Mouse (Mus musculus) hindbrain, embryonic 10.5 days (tissue): ENCODE data around the gene Msto1. TPM values are rescaled to one million over a fixed set of nuclear protein-coding genes. Genes with fewer than 3 reads are reported as not detected.
"Not testable (repeated sequence)": the region's sequence is repeated elsewhere in the genome, so short reads cannot be mapped to it uniquely, and the experiment has no call there.

Source experiments
- DNase-seq: peaks from one replicate; pipeline ENCODE4 v3.0.0-alpha.2; 2017; ENCODE audit warnings: low spot score
- H3K27ac ChIP-seq: fragments of 300-500 bp; sonication (generic); 2 replicates; pipeline ENCODE4 v1.5.1; 2016; ENCODE audit warnings: mild to moderate bottlenecking, moderate library complexity
- H3K27me3 ChIP-seq: fragments of 300-500 bp; sonication (generic); 2 replicates; pipeline ENCODE4 v1.6.1; 2016; ENCODE audit warnings: mild to moderate bottlenecking; ENCODE audit not compliant: poor library complexity, insufficient read depth, severe bottlenecking
- H3K36me3 ChIP-seq: fragments of 300-500 bp; sonication (generic); 2 replicates; pipeline ENCODE4 v1.6.1; 2016; ENCODE audit warnings: mild to moderate bottlenecking, moderate library complexity
- H3K4me1 ChIP-seq: fragments of 300-500 bp; sonication (generic); replicated peaks from 2 replicates; pipeline ENCODE4 v1.6.1; 2016; ENCODE audit warnings: mild to moderate bottlenecking
- H3K4me3 ChIP-seq: fragments of 300-500 bp; sonication (generic); 2 replicates; pipeline ENCODE4 v1.5.1; 2016; ENCODE audit warnings: mild to moderate bottlenecking, moderate library complexity
- H3K9me3 ChIP-seq: fragments of 300-500 bp; sonication (generic); 2 replicates; pipeline ENCODE4 v1.6.1; 2016; ENCODE audit warnings: mild to moderate bottlenecking, moderate library complexity
- WGBS: fragments of 180-500 bp; shearing (Covaris S2); methylation state at CpG from one replicate; pipeline ENCODE4 v1.1.7; 2016; 5-methylcytosine and 5-hydroxymethylcytosine counted together
- polyA plus RNA-seq: library from polyadenylated mRNA; unstranded; fragments of >200 nt; fragmentation: Nextera tagmentation; extraction: Ambion mirVana; gene quantifications from 2 replicates; pipeline ENCODE4 v1.2.1, GENCODE M21; 2016

Msto1 gene
- polyA plus RNA-seq, 1 experiment from 2014 or later: 58.6 TPM

DNA sequence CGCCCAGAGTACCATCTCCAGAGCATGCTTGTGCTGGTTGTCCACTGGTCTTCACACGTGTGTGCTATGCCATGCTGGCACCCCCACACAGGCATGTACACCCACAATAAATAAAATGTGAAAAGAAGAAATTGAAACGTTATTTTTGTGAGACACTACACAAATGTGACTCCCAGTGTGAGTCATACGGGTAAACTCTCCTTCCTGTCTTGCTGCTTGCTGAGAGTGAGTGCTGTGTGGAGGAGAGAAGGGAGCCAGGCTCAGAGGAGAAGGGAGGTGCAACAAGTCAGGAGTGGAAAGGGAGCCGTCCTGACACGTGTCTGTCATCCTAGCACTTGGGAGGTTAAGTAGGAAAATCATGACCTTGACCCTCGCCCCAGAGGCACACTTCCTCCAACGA lies 46.6 kb downstream of the Msto1 start:
- not testable (repeated sequence) for H3K27me3 ChIP-seq, H3K4me1 ChIP-seq, H3K27ac ChIP-seq, H3K9me3 ChIP-seq, H3K4me3 ChIP-seq, DNase-seq
- H3K36me3 ChIP-seq: peaks cover 45% of the 10 kb centered on the region
- no CpG with 5 or more reads among the region's 8 CpGs for WGBS

- not testable (repeated sequence) for H3K27ac ChIP-seq, H3K4me1 ChIP-seq, H3K9me3 ChIP-seq, H3K4me3 ChIP-seq, H3K27me3 ChIP-seq, DNase-seq
- no CpG with 5 or more reads among the region's 3 CpGs for WGBS
- H3K36me3 ChIP-seq: peaks cover 50% of the 10 kb centered on the region
These were observed 47.1 kb downstream of the Msto1 start for GRCm38 (mm10) chr3:88866735-88867134.

- H3K36me3 ChIP-seq: peaks cover 96% of the 10 kb centered on the region
These were observed 51.7 kb downstream of the Msto1 start for GRCm38 (mm10) chr3:88862129-88862528.

GRCm38 (mm10) chr3:88855837-88856236 lies 58.0 kb downstream of the Msto1 start:
- peaks cover 94% of the 10 kb centered on the region for H3K36me3 ChIP-seq
- no peak overlapping the region for H3K4me3 ChIP-seq
- H3K27ac ChIP-seq: no peak overlapping the region
- WGBS: 90% methylated on average over 6 of the region's 6 CpGs
- H3K27me3 ChIP-seq: no peaks in the 10 kb centered on the region
- no peaks in the 10 kb centered on the region for H3K4me1 ChIP-seq
- no peak for DNase-seq
- no peaks in the 10 kb centered on the region for H3K9me3 ChIP-seq

More at GRCm38 (mm10) chr3:88862129-88862528, 51.7 kb downstream of the Msto1 start:
- H3K4me3 ChIP-seq: no peak overlapping the region
- no peak overlapping the region for H3K27ac ChIP-seq
- WGBS: 94% methylated on average over 3 of the region's 3 CpGs
- no peaks in the 10 kb centered on the region for H3K9me3 ChIP-seq
- H3K27me3 ChIP-seq: no peaks in the 10 kb centered on the region
- H3K4me1 ChIP-seq: no peaks in the 10 kb centered on the region
- no peak for DNase-seq

Other genes with a start within 250 kb of the Msto1 start
- gene Khdc4, start 228.2 kb downstream of the Msto1 start, polyA plus RNA-seq: 99.6 and 102 TPM in 2 replicates
- 35.7 and 48.5 TPM in 2 replicates for gene Rit1, start 197.2 kb downstream of the Msto1 start, polyA plus RNA-seq
- 112 and 147 TPM in 2 replicates for gene Syt11, start 138.8 kb downstream of the Msto1 start, polyA plus RNA-seq
- 16.1 and 18.6 TPM in 2 replicates for gene Gon4l, start 78.8 kb downstream of the Msto1 start, polyA plus RNA-seq
- 12.3 and 12.9 TPM in 2 replicates for gene Ash1l, start 36.6 kb upstream of the Msto1 start, polyA plus RNA-seq
- gene Dap3, start 37.2 kb upstream of the Msto1 start, polyA plus RNA-seq: 132 and 142 TPM in 2 replicates
- 19.1 and 38.3 TPM in 2 replicates for gene Rusc1, start 179.3 kb upstream of the Msto1 start, polyA plus RNA-seq
- 0.09 TPM in 1 of 2 replicates, not detected in the other for gene Gm43738, start 187.1 kb upstream of the Msto1 start, polyA plus RNA-seq
- gene Fdps, start 188.0 kb upstream of the Msto1 start, polyA plus RNA-seq: 383 and 460 TPM in 2 replicates
- 4.4 and 6.0 TPM in 2 replicates for gene Pklr, start 222.1 kb upstream of the Msto1 start, polyA plus RNA-seq
- 7.3 and 9.1 TPM in 2 replicates for gene Hcn3, start 246.2 kb upstream of the Msto1 start, polyA plus RNA-seq